Mouse (Mus musculus) small intestine, adult 2 months (tissue): ENCODE measurements around the gene Atp2a1.

Experiments used
- CTCF ChIP-seq: fragments of 200-500 bp; IDR thresholded peaks from 2 replicates; pipeline ENCODE4 v1.5.1; 2012; ENCODE audit warnings: low read depth, mild to moderate bottlenecking, control low read depth, inconsistent platforms, low read length, moderate library complexity, mixed read lengths; ENCODE audit not compliant: insufficient replicate concordance, insufficient read length; ENCODE audit errors: extremely low read depth
- POLR2A ChIP-seq: fragments of 200-500 bp; IDR thresholded peaks from 2 replicates; pipeline ENCODE4 v1.6.1; 2012; ENCODE audit warnings: low read depth, mild to moderate bottlenecking, control low read depth, inconsistent platforms, low read length, moderate library complexity

- TF ChIP-seq CTCF = no peak
- no peak for TF ChIP-seq POLR2A
Measured at GRCm38 (mm10) chr7:126417045-126417444, 45.9 kb downstream of the Atp2a1 start.
